Mouse (Mus musculus): ENCODE results near the gene Ctsg. TPM values are rescaled to one million over a fixed set of nuclear protein-coding genes. Genes with fewer than 3 reads are reported as not detected.

The Ctsg gene
- polyA plus RNA-seq (2014; fragmentation: Illumina TruSeq; extraction: RNeasy Lipid Tissue Mini Kit (QIAGEN cat#74804); ENCODE audit: low read depth, low replicate concordance) = not detected

GRCm38 (mm10) chr14:56102386-56102785 lies at the start of gene Ctsg:
TSS of gene Ctsg (minus strand) at chr14:56102574.

GRCm38 (mm10) chr14:56132508-56132907 lies 30.1 kb upstream of the Ctsg start, which contains the start of gene Gzmd:
TSS of gene Gzmd (minus strand) at chr14:56132608.

GRCm38 (mm10) chr14:56120525-56120924 lies 18.2 kb upstream of the Ctsg start, which contains the start of gene Gzme:
TSS of gene Gzme (minus strand) at chr14:56120625.

GRCm38 (mm10) chr14:56085167-56085566 lies 17.2 kb downstream of the Ctsg start, which contains the start of gene Mcpt8:
TSS of gene Mcpt8 (minus strand) at chr14:56085273.

GRCm38 (mm10) chr14:56062213-56062612 lies 40.2 kb downstream of the Ctsg start, which contains the start of gene Mcpt4:
TSS of gene Mcpt4 (minus strand) at chr14:56062313.

Other genes starting within 250 kb of the Ctsg start
- gene Nynrin, start 248.6 kb downstream of the Ctsg start, polyA plus RNA-seq (2014; fragmentation: Illumina TruSeq; extraction: RNeasy Lipid Tissue Mini Kit (QIAGEN cat#74804); ENCODE audit: low read depth, low replicate concordance) = 3.8 TPM
- gene Cbln3, start 218.2 kb downstream of the Ctsg start, polyA plus RNA-seq (2014; fragmentation: Illumina TruSeq; extraction: RNeasy Lipid Tissue Mini Kit (QIAGEN cat#74804); ENCODE audit: low read depth, low replicate concordance) = not detected
- 13.0 TPM for gene Khnyn, start 217.6 kb downstream of the Ctsg start, polyA plus RNA-seq (2014; fragmentation: Illumina TruSeq; extraction: RNeasy Lipid Tissue Mini Kit (QIAGEN cat#74804); ENCODE audit: low read depth, low replicate concordance)
- 150 TPM for gene Sdr39u1, start 202.3 kb downstream of the Ctsg start, polyA plus RNA-seq (2014; fragmentation: Illumina TruSeq; extraction: RNeasy Lipid Tissue Mini Kit (QIAGEN cat#74804); ENCODE audit: low read depth, low replicate concordance)
- gene Cma1, start 157.9 kb downstream of the Ctsg start, polyA plus RNA-seq (2014; fragmentation: Illumina TruSeq; extraction: RNeasy Lipid Tissue Mini Kit (QIAGEN cat#74804); ENCODE audit: low read depth, low replicate concordance) = 2.4 TPM
- not detected for gene Cma2, start 151.6 kb downstream of the Ctsg start, polyA plus RNA-seq (2014; fragmentation: Illumina TruSeq; extraction: RNeasy Lipid Tissue Mini Kit (QIAGEN cat#74804); ENCODE audit: low read depth, low replicate concordance)
- gene Mcpt1, start 84.6 kb downstream of the Ctsg start, polyA plus RNA-seq (2014; fragmentation: Illumina TruSeq; extraction: RNeasy Lipid Tissue Mini Kit (QIAGEN cat#74804); ENCODE audit: low read depth, low replicate concordance) = not detected
- gene Mcpt9, start 72.1 kb downstream of the Ctsg start, polyA plus RNA-seq (2014; fragmentation: Illumina TruSeq; extraction: RNeasy Lipid Tissue Mini Kit (QIAGEN cat#74804); ENCODE audit: low read depth, low replicate concordance) = not detected
- not detected for gene Mcpt2, start 60.5 kb downstream of the Ctsg start, polyA plus RNA-seq (2014; fragmentation: Illumina TruSeq; extraction: RNeasy Lipid Tissue Mini Kit (QIAGEN cat#74804); ENCODE audit: low read depth, low replicate concordance)
- gene Mcpt4, start 40.3 kb downstream of the Ctsg start, polyA plus RNA-seq (2014; fragmentation: Illumina TruSeq; extraction: RNeasy Lipid Tissue Mini Kit (QIAGEN cat#74804); ENCODE audit: low read depth, low replicate concordance) = 3.5 TPM
- not detected for gene Mcpt8, start 17.3 kb downstream of the Ctsg start, polyA plus RNA-seq (2014; fragmentation: Illumina TruSeq; extraction: RNeasy Lipid Tissue Mini Kit (QIAGEN cat#74804); ENCODE audit: low read depth, low replicate concordance)
- not detected for gene Gzme, start 18.1 kb upstream of the Ctsg start, polyA plus RNA-seq (2014; fragmentation: Illumina TruSeq; extraction: RNeasy Lipid Tissue Mini Kit (QIAGEN cat#74804); ENCODE audit: low read depth, low replicate concordance)
- gene Gzmd, start 30.0 kb upstream of the Ctsg start, polyA plus RNA-seq (2014; fragmentation: Illumina TruSeq; extraction: RNeasy Lipid Tissue Mini Kit (QIAGEN cat#74804); ENCODE audit: low read depth, low replicate concordance) = not detected
- not detected for gene Gzmg, start 57.0 kb upstream of the Ctsg start, polyA plus RNA-seq (2014; fragmentation: Illumina TruSeq; extraction: RNeasy Lipid Tissue Mini Kit (QIAGEN cat#74804); ENCODE audit: low read depth, low replicate concordance)
- not detected for gene Gzmn, start 72.0 kb upstream of the Ctsg start, polyA plus RNA-seq (2014; fragmentation: Illumina TruSeq; extraction: RNeasy Lipid Tissue Mini Kit (QIAGEN cat#74804); ENCODE audit: low read depth, low replicate concordance)
- gene Gzmf, start 108.8 kb upstream of the Ctsg start, polyA plus RNA-seq (2014; fragmentation: Illumina TruSeq; extraction: RNeasy Lipid Tissue Mini Kit (QIAGEN cat#74804); ENCODE audit: low read depth, low replicate concordance) = not detected
- gene Gzmc, start 132.1 kb upstream of the Ctsg start, polyA plus RNA-seq (2014; fragmentation: Illumina TruSeq; extraction: RNeasy Lipid Tissue Mini Kit (QIAGEN cat#74804); ENCODE audit: low read depth, low replicate concordance) = not detected
- not detected for gene Gzmb, start 159.7 kb upstream of the Ctsg start, polyA plus RNA-seq (2014; fragmentation: Illumina TruSeq; extraction: RNeasy Lipid Tissue Mini Kit (QIAGEN cat#74804); ENCODE audit: low read depth, low replicate concordance)

Data from heart, adult 10 weeks (tissue).